Mouse (Mus musculus) embryo, embryonic 10 days (tissue): ENCODE measurements at regions not wholly inside any gene's neighbourhood (a gene's known extent, or its start where the extent isn't known, plus 50 kb on each side); places are given as distances from the start of the nearest gene placed in this dataset.

ENCODE experiments used
- DNase-seq: peaks from one replicate; pipeline ENCODE4 v3.0.0-alpha.2; 2015; ENCODE audit warnings: low spot score

DNA sequence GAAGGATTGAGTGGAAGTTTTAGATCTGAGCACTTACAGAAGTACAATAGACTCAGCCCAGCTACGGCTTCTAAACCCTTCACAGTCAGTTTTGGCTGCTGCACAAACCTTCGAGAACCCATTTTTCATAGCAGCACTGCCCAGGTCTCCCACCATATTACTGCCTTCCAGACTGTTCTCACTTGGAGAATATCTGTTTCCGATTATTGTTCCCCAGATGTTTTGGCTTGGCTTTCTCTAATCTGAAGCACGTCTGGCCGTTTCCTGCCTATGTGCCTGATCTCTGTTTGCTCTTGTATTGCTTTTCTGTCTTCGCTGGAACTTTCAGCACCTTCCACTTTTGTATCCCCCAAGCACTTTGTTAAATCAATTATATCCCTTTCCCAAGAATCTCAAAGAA, 368.0 kb downstream of the Mllt3 start:
- no peak for DNase-seq

DNA sequence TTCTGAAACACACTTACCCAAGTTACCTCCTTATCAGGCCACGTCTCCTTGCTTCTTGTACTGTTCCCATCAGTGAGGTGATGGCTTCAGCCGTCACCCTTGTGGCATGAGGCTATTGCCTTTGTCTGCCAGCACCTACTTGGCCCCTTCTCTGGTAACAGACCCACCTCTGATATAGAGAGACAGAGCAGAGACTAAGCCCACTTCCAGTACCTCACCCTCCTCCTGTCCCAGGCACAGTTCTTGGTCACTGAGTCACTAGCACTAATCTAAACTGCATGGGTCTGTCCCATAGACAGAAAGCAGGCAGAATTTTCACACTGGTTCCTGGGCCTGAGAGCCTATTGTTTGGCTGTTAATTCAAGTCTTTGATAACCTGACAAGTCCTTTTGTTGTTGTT, 370.3 kb downstream of the Mllt3 start:
- DNase-seq, result no peak

DNA sequence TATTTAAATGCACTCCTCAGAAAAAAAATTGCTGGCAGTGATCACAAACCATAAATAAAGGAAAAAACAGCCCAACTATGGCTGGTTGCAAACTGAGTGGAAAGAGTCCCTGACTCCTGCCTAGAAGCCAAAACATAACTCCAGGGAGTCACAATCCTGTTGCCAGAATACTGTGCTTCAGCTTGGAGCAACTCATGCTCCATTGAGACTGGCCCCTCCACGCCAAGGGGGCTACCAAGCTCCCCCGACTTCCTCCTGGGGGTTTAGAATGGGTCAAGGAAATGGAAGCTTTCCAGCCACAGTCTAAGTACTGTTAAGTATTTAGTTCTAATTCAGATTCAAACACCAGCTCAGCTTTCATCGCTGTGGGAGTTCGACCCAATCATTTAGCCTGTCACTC, 374.8 kb downstream of the Mllt3 start:
- DNase-seq, result no peak

DNA sequence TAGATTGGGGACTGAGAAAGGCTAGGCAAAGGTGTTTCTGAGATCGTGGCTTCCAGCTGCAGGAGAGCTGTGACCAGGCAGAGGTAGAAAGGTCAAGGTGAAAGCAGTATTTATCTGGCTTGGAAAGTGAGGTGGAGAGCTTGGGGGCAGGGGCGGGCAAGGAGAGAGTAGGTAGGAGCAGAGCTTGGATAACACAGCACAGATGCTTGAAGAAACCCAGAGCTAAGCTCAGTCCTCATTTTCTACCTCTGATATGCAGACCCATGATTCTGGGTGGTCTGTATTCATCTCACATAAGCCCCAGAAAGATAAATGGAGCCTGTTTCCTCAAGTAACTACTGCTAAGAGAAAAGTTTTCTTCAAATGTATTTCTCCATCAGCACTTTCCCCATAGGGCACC, 375.3 kb downstream of the Mllt3 start:
- DNase-seq, result no peak

DNA sequence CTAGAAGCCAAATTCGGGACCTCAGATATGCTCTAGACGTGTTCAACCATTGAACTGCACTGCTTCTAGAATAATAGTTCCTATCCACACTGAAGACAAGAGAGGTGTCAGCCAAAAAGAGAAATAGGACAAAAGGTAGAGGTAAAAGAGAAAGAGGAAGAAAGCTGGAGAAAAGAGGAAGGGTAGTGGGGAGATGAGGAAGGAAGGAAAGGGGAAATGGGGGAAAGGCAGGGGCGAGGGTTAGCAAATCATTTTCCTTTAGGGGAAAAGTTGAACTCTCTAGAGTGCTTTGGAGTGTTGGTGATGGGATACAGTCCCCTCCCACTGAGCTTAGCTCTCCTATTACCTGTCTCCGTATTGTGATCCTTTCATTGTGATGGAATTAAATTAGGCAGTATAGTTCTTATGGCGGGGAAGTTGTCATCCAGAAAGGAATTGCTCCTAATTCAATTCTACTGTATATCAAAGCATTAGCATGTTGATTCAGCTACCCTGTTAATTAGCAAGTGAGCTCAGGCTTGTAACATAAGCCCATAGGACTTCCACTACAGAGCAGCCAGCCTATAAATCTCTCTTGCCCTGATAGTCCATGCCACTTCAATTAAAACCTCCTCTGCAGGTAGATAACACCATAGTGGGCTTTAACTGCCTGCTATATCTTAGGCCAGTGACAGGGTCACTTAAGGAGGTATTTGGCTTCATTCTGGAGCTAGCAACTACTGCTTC, 379.6 kb downstream of the Mllt3 start:
- DNase-seq, result no peak

DNA sequence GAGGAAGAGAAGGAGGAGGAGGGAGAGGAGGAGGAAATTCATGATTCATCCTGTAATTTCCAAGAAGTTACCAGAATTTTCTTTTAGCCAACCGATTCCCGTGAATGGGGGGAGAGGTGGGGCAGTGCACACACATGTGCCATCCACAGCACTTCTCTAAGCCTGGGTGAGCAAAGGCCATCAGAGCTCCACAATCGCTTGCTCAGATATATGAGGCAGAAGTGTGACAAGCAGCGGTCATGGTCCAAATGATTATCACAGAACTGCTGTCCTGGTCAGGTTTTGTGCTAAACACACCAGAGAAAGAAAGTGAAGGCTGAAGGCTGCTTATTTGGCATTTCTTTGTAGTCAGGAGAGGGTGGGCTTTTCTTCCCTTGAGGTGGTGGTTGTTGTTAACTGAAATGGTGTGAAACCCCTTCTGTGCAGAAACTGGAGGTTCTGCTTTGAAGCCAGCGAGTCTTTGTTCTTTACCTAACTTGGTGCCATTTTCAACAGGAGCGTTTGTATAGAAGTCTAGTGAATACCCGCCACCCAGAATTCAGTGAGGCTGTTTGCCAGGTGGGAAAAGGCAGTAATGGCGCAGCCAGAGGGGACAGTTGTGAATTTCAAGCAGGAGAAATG, 380.7 kb downstream of the Mllt3 start:
- no peak for DNase-seq

DNA sequence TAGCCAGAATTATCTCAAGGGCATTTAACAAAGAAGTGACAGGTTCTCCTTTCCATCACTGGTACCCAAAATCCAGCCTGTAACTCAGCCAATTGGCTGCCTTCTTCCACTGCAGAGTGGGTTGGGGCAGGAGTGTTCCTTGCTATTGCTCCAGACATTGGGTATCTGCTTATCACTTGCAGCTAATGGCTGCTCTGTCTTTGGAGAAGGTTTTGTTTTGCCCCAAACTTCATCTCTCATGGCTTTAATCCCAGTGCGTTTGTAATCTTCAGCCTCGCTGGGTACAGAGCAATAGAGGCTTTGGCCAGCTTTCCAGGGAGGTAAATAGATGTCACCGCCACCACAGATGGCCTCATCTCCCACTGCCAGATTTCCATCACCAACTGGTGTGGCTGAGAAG, 381.9 kb downstream of the Mllt3 start:
- no peak for DNase-seq

DNA sequence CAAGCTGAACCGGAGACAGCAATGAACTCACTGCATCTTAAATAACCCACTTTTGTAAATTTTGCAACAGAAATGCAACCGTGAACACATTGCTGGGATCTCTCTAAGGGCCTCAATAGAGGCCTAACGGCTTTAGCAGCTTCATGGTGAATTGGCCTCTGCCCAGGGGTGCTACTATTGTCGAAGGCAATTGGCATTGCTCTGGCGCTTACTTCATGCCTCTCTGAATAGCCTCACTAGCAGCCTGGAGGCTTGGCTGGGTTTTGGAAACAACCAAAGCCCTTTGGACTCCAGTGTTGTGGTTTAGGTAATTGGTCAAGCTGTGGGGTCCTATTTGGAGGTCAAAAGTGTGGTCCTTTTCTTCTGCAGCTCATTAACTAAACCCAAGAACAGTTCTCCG, 382.3 kb downstream of the Mllt3 start:
- DNase-seq, result peak; percentile 48

DNA sequence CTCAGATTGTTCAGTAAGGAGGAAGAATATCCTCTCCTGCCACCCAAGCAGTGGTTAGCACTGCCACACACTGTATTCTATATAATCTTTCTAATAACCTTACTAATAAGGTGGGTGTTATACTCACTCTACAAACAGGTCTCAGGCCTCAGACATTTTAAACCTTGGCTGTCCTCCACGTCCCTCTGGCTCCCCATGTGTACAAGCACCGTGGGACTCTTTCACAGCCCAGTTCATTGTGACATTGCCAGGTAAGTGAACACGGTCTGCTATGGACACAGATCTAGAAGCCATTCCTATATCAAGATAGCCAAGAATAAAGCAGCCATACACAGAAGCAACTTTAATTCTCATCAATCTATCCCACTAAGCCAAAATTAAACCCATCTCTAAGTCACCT, 382.8 kb downstream of the Mllt3 start:
- no peak for DNase-seq

DNA sequence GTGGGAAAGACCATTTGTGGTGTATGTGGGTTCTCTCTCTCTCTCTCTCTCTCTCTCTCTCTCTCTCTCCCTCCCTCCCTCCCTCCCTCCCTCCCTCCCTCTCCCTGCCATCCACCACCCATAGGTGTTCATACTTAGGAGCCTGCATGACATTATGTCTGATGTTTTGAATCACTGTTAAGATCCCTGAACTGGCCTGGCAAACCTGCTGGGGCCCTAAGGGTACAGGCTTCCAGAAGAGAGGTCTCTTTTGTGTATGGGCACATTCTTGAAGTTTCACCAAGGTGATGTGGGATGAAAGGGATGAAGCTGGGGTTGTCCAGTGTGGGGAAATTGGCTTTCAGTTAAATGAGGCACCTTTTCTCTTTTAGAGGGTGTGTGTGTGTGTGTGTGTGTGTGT, 384.2 kb downstream of the Mllt3 start:
- DNase-seq, result peak; percentile 38

DNA sequence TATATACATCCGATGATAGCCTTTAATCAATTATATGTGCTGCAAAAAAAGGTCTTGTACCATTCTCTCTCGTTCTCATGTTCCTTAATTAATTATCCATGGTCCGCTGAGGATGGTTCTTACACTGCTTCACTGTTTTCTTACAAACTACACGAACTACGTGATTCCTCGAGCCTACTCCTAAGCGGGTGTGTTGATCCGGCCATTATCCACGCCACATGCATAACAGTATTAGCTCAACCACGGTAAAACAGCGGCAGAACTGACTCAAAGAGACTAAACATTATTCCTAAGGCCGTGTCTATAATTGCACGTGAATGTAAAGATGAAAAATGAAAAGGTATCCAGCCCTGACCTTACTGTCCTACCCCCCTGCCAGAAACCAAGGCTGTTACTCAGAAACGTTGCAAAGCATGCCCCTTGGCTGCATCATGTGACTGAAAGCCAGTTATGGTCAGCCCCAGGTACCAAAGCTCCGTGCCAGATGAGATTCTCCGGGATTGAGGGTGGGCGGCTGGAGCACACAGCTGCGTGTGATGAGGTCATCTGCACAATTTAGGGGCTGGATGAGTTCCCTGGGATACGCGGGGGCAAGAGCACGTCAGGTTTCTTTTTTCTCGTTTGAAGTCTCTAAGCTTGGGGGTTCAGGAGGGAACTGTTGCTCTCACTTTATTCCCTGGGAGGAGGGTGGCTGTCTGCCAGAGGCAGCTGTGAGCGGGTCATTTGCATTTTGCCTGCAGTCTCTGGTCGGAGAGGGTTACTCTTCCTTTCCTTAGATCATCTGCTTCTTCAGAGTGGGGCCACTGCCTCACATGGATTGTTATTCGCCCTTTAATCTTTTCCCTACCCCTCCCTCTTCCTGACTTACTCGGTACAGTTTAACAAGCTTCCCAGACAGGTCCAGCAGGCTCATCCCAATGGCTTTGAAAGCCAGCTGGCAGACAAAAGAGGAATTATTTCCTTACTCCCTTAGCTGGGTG, 384.9 kb downstream of the Mllt3 start:
- DNase-seq, result peak; percentile 79

DNA sequence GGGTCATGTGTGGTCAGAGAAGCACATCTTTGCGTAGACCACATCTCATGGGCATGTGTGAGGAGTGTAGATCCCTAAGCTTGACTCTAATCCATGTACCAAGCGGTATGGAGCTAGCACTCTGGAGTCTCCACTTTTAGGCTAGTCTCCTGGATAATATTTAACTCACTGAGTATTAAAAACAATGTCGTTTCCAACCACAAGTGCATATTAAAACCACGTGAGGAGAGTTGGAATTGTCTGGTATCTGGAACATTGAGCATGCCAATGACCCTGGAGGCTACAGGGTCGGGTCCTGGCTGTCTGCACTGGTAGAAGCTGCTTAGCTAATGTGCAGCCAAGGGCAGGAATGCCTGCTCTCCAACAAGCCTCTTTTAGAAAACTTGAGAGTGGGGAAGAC, 391.2 kb downstream of the Mllt3 start:
- DNase-seq, result no peak

DNA sequence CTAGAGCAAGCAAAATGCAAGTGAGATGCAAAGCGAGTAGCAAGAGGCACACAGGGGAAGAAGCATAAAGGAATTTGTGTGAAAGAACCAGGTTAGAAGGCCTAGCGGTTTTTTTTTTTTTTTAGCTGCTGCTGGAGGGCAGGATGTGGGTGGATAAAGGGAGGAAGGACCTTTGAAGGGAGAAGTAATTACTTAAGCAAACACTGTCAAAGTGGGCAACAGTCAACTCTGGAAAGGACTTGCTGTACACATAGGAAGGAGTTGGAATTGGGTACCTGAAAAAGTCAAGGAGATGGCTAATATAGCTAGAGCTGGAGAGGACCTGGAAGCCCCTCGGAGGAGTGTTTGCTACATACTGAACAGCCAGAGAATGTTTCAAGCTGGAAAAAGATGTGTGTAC, 391.6 kb downstream of the Mllt3 start:
- no peak for DNase-seq

DNA sequence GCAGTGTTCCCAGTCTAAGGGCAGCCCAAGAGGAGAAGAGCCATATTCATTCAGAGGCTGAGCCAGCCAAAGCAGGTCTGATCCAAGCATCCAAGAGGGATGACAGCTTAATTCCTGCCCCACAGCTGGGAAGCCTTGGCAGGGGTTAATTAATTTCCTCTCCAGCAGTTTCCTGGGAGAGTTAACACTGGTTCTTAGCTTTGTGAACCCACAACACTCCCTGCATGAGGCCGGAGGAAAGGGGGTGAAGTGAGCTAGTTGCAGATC, 394.9 kb downstream of the Mllt3 start:
- peak; percentile 33 for DNase-seq

DNA sequence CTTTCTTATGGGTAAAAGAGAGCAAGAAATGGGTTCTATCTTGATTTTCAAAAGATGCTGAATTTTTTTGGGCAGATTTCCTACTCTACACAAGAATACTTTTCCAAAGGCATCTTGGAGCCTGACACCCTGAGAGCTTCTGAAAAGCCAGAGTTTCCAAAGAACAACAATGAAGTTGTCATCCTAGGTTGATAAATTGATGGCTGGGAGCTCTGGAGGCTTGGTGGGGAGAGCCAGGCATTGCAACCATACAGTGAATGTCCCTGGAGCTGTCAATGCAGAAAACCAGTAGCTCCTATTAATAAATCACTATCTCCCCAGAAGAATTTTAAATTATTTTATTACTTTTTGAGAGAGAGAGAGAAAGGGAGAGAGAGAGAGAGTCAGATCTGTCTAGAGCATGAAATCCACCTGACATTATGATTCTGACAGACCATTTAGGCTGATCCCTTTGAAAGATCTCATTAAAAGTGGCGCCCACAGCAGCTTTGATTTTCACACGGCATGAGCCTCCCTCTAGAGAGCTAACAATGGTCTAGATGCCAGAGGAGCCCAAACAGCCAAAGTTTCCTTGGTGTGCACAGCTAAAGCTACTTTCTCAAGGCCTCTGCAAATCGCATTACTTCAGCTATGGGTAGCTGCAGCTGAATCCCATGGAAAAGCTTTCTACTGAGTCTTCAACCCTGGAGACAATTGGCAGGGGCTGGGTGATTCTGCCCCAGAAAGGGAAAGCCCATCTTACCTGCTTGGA, 395.4 kb downstream of the Mllt3 start:
- peak; percentile 54 for DNase-seq

DNA sequence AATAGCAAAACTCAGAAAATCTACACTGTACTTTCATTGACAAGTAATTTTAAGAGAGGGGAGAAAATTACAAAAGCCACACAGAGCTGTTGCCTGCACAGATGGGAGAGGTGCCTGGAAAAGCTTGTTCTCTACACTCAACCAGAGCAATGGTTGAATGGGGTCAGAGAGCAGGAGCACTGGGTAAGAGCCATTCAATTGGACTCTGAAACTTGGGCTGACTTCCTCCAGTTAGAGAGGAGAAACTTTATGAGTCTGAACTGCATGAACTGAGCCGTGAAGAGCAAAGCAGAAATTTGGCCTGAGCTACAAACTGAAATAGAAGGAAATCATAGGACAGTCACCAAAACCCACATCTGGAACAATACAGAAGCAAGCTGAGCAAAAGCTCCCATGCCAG, 380.8 kb upstream of the Slc24a2 start:
- no peak for DNase-seq

DNA sequence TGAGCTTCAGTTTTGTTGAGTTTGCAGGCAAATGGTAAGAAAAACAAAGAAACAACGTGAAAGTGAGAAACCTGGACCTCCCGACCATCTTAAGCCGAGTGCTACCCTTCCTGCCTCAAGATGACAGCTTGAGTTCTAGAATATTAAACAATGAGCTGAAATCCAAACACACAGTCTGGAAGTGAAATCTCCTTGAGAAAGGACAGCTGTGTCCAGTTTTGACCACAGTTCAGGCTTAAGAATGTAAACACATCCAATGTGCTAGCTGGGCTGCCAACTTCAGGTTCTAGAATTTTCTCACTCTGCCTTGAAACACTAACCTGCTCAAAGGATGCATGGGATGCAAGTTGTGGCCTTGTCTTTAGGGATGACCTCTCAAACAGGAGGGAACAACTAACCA, 363.4 kb upstream of the Slc24a2 start:
- no peak for DNase-seq

DNA sequence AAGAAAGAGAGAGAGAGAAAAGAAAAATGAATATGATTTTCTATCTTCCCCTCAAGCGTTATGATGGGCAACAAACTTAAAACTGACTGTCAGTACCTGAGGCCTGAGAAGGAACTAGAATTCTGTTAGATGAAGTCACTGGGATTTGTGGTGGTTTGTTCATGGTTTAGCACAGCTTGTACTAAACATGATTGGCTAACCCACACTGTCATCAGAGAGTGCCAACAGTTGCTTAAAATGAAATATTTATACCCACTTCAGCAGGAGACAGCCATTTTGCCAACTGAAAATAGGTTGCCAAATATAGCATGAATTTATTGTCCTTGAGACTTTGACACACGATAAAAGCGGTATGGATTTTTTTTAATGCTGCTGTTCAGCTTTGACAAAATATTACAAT, 360.5 kb upstream of the Slc24a2 start:
- DNase-seq, result no peak

DNA sequence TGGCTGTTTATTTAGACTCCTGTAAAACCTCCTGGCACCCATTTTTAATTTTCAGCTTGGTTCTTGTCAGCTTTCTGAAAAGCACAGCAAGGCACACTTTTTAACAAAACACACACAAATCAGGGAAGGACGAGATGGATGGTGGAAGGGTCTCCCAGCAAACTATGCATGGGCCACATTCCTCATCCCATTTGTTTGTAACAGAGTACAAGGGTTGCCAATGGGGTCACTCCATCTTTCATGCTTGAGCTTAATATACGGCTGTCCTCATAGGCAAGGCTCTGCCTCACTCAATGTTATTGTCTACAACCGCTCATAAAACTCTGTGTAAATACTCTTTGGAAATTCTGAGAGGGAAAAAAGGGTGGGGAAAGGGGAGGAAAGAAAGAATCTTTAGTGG, 347.9 kb upstream of the Slc24a2 start:
- DNase-seq, result peak; percentile 54

DNA sequence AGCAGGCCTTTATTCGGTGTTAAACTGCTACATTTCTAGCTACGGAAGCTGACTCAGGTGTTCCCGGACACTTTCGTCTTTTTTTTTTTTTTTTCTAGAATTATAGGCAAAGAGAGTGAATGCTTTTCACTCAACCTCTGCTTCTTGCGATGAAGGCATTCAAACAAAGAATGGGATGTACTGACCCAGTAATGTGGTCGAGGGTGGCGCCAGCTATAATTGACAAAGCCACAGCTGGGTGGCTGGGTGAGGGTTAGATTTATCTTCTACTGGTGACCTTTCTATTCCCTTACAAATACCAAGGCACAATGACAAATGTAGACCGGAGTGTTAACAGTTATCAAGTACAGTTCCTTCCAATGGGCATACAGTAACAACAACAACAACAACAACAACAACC, 340.7 kb upstream of the Slc24a2 start:
- DNase-seq, result no peak

DNA sequence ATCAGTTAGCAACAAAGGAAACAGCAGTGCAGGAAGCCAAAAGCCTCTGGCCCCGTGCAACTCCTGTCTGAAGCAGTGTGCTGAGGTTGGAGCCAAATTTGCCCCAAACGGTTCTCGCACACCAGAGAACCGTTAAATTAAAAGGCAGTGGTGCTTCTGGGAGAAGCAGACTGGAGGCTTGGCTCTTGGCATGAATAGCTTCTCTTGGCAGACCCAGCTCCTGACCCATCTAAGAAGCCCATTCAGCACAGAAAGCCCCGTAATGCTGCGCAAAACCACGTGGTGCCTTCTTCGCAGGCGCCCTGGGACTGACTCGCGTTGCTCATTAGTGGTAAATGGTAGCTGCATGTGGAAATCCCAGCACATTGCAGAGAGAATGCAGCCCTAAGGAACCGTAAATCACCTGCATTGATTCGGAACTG, 340.2 kb upstream of the Slc24a2 start:
- DNase-seq, result no peak

DNA sequence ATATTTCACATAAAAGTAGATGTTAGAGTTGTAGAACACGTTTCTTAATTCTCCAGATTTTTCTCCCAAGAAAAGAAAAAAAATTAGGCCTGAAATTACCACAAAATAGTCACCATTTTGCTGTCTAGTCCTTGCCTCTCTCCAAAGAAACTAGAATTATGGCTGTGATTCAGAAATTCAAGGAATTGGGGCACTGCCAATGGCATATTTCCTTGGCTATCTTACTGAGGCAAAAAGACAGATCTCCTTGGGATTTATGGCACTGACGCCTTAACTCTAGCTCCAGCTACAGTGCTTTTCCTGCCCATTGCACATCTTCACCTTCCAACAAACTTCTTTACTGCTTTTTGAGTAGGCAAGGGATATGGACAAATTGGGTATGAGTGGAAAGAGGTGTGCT, 336.3 kb upstream of the Slc24a2 start:
- no peak for DNase-seq

DNA sequence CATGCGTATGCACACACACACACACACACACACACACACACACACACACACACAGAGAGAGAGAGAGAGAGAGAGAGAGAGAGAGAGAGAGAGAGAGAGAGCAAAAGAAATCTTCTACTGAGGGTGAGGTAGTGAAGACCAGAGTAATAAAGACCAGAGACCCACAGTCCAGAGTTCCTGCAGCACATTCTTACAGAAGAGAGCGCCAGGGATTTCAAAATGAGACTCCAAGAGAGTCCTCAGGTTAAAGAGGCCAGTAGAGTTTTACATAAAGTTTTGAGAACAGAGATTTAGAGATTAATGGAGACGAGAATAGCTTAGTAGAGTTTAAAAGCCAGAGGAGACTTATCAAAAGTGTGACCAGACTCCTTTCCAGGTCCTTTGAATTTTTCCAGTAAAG, 324.6 kb upstream of the Slc24a2 start:
- DNase-seq, result no peak
